Mouse (Mus musculus): ENCODE results near the gene Tas2r106. TPM values are rescaled to one million over a fixed set of nuclear protein-coding genes. Genes with fewer than 3 reads are reported as not detected.

Gene Tas2r106
- not detected in 2 replicates for polyA plus RNA-seq (2015; fragmentation: Nextera tagmentation; extraction: Ambion mirVana)

- Histone ChIP-seq H3K9me3 (replicated peaks) (peaks cover 6% of the 10 kb centered on the region; the same call in 1 of the 2 replicates), H3K27ac (replicated peaks) (no peak within 1 kb of the TSS), H3K4me3 (replicated peaks) (no peak within 1 kb of the TSS), H3K36me3 (no peaks in the 10 kb centered on the region), H3K9ac (replicated peaks) (no peak within 1 kb of the TSS), H3K4me2 (no peak within 1 kb of the TSS), H3K4me1 (no peaks in the 10 kb centered on the region), H3K27me3 (replicated peaks) (no peaks in the 10 kb centered on the region)
- ATAC-seq (ENCODE audit: low FRiP score): no peak
- WGBS: 76% methylated on average over 3 of the region's 3 CpGs
These were observed at the start of gene Tas2r106 for GRCm38 (mm10) chr6:131678786-131679185. Gene Tas2r106 (minus strand): TSS chr6:131678886.

- Histone ChIP-seq H3K9me3 (replicated peaks) (peaks cover 5% of the 10 kb centered on the region; the same call in 1 of the 2 replicates), H3K4me2 (no peak overlapping the region), H3K27ac (replicated peaks) (no peak overlapping the region), H3K27me3 (replicated peaks) (no peaks in the 10 kb centered on the region), H3K36me3 (no peaks in the 10 kb centered on the region), H3K9ac (replicated peaks) (no peak overlapping the region), H3K4me3 (replicated peaks) (no peak overlapping the region), H3K4me1 (no peaks in the 10 kb centered on the region)
- WGBS: 47% methylated on average over 7 of the region's 7 CpGs
- ATAC-seq (ENCODE audit: low FRiP score): no peak
These were observed 34.1 kb upstream of the Tas2r106 start for GRCm38 (mm10) chr6:131712803-131713202.

- H3K4me2 ChIP-seq: no peak within 1 kb of the TSS
- peaks cover 8% of the 10 kb centered on the region; the same call in 1 of the 2 replicates for H3K9me3 ChIP-seq (replicated peaks)
- no peak within 1 kb of the TSS for H3K4me3 ChIP-seq (replicated peaks)
- no peaks in the 10 kb centered on the region for H3K27me3 ChIP-seq (replicated peaks)
- ATAC-seq (ENCODE audit: low FRiP score): no peak
- no peak within 1 kb of the TSS for H3K27ac ChIP-seq (replicated peaks)
- no peak within 1 kb of the TSS for H3K9ac ChIP-seq (replicated peaks)
- H3K36me3 ChIP-seq: no peaks in the 10 kb centered on the region
- no peaks in the 10 kb centered on the region for H3K4me1 ChIP-seq
These were observed 11.3 kb upstream of the Tas2r106 start, which contains the start of gene Tas2r114 for GRCm38 (mm10) chr6:131689963-131690362. Gene Tas2r114 (minus strand): TSS chr6:131690063.

GRCm38 (mm10) chr6:131687395-131687794, 8.7 kb upstream of the Tas2r106 start, which contains the start of gene Tas2r105:
Gene Tas2r105 (minus strand): TSS chr6:131687495.
- Histone ChIP-seq H3K4me1 (no peaks in the 10 kb centered on the region), H3K27ac (replicated peaks) (no peak within 1 kb of the TSS)
- 77% methylated on average over 1 of the region's 1 CpGs for WGBS

GRCm38 (mm10) chr6:131685644-131686043, 7.0 kb upstream of the Tas2r106 start, which contains the start of gene Tas2r104:
Gene Tas2r104 (minus strand): TSS chr6:131685744.
- Histone ChIP-seq H3K36me3 (no peaks in the 10 kb centered on the region), H3K4me3 (replicated peaks) (no peak within 1 kb of the TSS), H3K9ac (replicated peaks) (no peak within 1 kb of the TSS), H3K9me3 (replicated peaks) (no peaks in the 10 kb centered on the region), H3K27ac (replicated peaks) (no peak within 1 kb of the TSS), H3K27me3 (replicated peaks) (no peaks in the 10 kb centered on the region), H3K4me2 (no peak within 1 kb of the TSS), H3K4me1 (no peaks in the 10 kb centered on the region)
- ATAC-seq (ENCODE audit: low FRiP score): no peak
- WGBS: 88% methylated on average over 1 of the region's 1 CpGs

More at GRCm38 (mm10) chr6:131687395-131687794, 8.7 kb upstream of the Tas2r106 start, which contains the start of gene Tas2r105:
- Histone ChIP-seq H3K9ac (replicated peaks) (no peak within 1 kb of the TSS), H3K27me3 (replicated peaks) (no peaks in the 10 kb centered on the region), H3K9me3 (replicated peaks) (peaks cover 8% of the 10 kb centered on the region; the same call in 1 of the 2 replicates), H3K36me3 (no peaks in the 10 kb centered on the region), H3K4me2 (no peak within 1 kb of the TSS), H3K4me3 (replicated peaks) (no peak within 1 kb of the TSS)
- ATAC-seq (ENCODE audit: low FRiP score): no peak

- Histone ChIP-seq H3K36me3 (no peaks in the 10 kb centered on the region), H3K4me3 (replicated peaks) (no peak within 1 kb of the TSS), H3K27ac (replicated peaks) (no peak within 1 kb of the TSS), H3K4me1 (no peaks in the 10 kb centered on the region), H3K4me2 (no peak within 1 kb of the TSS), H3K9me3 (replicated peaks) (peaks cover 17% of the 10 kb centered on the region; the same call in 1 of the 2 replicates), H3K27me3 (replicated peaks) (no peaks in the 10 kb centered on the region), H3K9ac (replicated peaks) (no peak within 1 kb of the TSS)
- no peak for ATAC-seq (ENCODE audit: low FRiP score)
These were observed 18.6 kb downstream of the Tas2r106 start, which contains the start of gene Tas2r107 for GRCm38 (mm10) chr6:131660049-131660448. Gene Tas2r107 (minus strand): TSS chr6:131660149.

- WGBS: 78% methylated on average over 3 of the region's 3 CpGs
- Histone ChIP-seq H3K9me3 (replicated peaks) (no peaks in the 10 kb centered on the region; the same call in 1 of the 2 replicates), H3K27me3 (replicated peaks) (no peaks in the 10 kb centered on the region), H3K4me1 (no peaks in the 10 kb centered on the region), H3K27ac (replicated peaks) (no peak within 1 kb of the TSS), H3K4me3 (replicated peaks) (no peak within 1 kb of the TSS), H3K9ac (replicated peaks) (no peak within 1 kb of the TSS), H3K36me3 (no peaks in the 10 kb centered on the region), H3K4me2 (no peak within 1 kb of the TSS)
- no peak for ATAC-seq (ENCODE audit: low FRiP score)
These were observed 47.9 kb downstream of the Tas2r106 start, which contains the start of gene Tas2r130 for GRCm38 (mm10) chr6:131630812-131631211. Gene Tas2r130 (minus strand): TSS chr6:131630912.

Other genes with a start within 250 kb of the Tas2r106 start
- not detected in 2 replicates for gene 5430401F13Rik, start 192.5 kb downstream of the Tas2r106 start, polyA plus RNA-seq (2015; fragmentation: Nextera tagmentation; extraction: Ambion mirVana)
- gene Gm6619, start 192.5 kb downstream of the Tas2r106 start, polyA plus RNA-seq (2015; fragmentation: Nextera tagmentation; extraction: Ambion mirVana): not detected in 2 replicates
- gene Tas2r130, start 48.0 kb downstream of the Tas2r106 start, polyA plus RNA-seq (2015; fragmentation: Nextera tagmentation; extraction: Ambion mirVana): not detected in 2 replicates
- not detected in 2 replicates for gene Tas2r107, start 18.7 kb downstream of the Tas2r106 start, polyA plus RNA-seq (2015; fragmentation: Nextera tagmentation; extraction: Ambion mirVana)
- not detected in 2 replicates for gene Tas2r104, start 6.9 kb upstream of the Tas2r106 start, polyA plus RNA-seq (2015; fragmentation: Nextera tagmentation; extraction: Ambion mirVana)
- gene Tas2r105, start 8.6 kb upstream of the Tas2r106 start, polyA plus RNA-seq (2015; fragmentation: Nextera tagmentation; extraction: Ambion mirVana): not detected in 2 replicates
- gene Tas2r114, start 11.2 kb upstream of the Tas2r106 start, polyA plus RNA-seq (2015; fragmentation: Nextera tagmentation; extraction: Ambion mirVana): not detected in 2 replicates